Mouse (Mus musculus): ENCODE data around the gene Alpl.

The Alpl gene

DNA sequence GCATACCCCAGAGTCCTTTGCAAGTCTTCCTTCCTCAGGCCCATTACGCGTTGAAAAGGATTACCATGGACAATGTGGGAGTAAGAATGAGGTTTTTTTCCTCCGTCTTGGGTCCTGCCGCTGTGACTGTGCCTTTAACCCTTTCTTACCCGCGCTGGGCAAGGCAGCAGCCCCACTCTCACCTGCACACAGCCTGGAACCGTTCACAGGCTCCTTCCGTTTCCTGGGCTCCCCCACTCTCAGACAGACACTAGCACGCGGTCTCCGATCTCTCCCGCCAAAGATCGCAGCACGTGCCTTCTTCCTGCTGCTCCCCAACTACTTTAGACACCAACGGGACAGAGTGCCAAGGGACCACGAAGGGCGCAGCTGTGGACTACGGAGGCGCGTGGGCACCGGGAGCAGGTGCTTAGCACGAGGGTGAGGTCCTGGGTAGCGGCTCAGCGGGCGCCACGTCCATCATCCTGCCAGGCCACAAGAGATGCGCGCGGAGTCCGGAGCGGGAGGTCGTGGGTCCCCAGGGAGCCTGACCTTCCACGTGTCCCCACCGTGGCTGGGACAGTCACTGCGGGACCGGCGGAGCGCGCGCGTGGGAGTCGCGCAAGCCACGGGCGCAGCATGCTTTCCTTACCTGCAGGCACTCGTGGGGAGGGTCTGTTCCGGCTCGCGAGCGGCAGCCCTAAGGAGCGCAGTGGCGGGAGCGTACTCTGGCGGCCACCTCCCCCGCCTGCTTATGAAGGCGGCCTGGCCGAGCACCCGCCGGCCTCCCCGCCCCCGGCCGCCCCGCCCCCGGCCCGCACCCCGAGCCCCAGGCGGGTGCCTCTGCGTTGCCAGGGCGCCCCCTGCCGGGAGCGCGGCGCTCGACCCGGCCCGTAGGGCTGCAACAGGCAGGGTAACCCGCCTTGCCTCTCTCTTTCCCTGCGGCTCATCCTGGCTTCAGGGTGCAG is at the start of gene Alpl:
Gene Alpl, minus strand, starts transcription at position 774 of the 947 bp plus-strand sequence.
- DNase-seq, result peak; percentile 71 to 84

DNA sequence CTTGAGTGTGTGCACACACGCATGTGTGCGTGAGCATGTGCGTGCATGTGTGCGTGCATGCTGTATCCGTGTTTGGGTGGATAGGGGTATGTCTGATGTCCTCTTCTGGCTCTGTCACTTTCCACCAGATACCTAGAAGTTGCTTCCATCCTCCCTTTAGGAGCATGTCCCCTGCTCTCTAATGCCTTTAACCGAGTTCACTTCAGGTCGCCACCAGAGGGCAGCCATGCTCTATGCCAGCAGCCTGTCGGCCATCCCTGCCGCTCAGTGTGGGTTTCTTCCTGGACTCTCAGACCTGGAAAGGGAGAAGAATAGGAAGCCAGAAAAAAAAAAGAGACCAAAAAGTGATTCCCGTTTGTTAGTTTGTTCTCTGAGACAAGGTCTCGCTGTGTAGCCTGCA is 48.5 kb upstream of the Alpl start:
- DNase-seq, result peak; percentile 88 to 93

DNA sequence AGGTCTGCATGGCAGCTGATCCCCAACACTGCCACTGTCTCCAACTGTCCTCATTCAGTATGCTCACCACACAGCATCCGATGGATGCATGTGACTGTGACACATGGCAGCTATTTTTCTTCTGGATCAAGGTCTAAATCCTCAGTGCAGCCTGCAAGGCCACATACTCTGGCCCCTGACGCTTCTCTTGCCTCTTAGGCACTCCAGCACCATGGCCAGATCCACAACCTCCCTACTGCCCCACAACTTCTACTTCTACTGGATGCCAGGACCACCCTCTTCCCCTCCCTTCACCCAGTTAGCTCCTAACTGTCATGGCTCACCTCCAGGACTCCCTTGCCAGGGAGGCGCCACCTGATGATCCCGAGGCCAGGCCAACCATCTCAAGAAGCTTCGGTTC is 43.3 kb upstream of the Alpl start:
- no peak for DNase-seq

DNA sequence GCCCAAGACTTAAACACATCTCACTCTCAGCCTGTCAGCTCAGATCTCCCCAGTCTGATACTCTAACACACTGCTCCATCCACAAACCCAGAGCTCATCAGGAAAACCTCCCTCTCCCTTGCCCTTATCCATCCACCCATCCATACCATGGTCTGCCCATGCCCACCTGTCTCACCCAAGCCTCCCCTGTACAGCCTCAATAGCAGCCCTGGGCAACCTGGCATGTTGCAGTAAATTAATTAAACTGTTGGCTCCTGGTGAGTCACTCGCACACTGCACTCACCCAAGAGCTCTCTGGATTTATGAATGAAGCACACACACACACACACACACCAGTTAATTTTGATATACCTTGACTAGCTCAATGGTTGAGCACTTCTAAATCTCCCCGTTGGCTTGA is 42.6 kb upstream of the Alpl start:
- no peak for DNase-seq

DNA sequence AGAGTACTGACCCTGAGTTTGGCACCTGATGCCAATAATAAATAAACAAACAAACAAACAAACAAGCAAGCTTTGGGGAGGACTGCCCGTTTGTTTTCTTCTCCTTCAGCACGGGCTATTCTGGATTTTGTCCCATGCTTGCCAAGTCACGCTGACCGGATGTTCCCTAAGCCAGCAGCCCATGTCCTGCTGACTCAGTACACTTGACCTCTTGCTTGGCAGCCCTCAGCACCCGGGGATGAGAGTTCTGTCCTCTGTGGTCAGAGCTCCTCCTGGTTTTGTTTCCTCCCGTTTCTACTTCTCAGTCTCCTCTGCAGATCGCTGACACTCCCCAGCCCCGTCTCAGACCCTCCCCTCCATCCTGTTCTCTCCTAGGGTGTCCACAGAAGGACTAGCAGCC is 41.6 kb upstream of the Alpl start:
- DNase-seq, result no peak

DNA sequence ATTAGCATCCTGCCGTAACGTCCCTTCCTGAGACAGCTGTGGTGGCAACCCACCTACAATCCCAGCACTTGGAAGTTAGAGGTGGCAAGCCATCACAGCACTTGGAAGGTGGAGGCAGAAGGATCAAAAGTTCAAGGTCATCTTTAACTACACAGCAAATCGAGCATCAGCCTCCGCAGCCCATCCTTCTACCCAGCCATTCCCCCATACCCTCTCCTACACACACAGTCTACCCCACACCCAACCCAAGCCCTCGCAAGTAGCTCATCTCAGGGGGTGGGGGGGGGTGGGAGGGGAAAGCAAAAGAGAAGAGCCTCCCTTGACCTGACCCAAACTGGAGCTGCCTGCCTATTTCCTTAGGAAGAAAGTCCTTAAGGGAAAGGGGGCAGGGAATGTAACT is 40.6 kb upstream of the Alpl start:
- DNase-seq, result no peak

DNA sequence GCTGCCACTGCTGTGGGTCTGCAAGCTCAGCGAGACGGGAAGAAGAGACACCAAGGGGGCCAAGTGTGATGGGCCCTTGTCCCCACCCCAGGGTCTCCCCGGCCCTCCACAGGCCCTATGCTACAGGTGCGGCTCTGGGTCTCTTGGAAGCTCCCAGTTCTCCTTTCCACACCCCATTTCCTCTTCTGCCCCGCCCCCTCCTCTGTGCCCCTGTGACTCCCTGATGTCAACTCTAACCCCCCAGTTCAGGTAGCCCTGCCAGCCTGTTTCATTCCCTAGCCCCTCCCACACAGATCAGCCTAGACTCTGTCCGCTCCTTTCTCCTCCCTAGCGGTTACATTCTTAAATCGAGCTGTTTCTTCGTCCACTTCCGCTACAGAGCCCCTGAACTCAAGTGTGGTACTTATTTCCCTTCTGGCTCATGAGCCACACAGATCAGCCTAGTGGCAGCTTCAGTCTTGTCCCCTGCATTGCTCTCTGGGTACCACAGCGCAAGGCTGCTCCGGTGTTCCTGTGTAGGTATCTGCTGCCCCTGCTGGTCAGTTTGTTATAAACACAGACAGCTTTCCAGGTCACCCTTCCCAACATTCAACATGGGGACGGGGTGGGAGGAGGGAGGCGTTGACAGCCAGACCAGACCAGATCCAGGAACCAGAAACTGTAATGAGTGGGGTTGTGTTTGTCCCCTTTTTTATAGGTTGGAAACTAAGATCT is 39.6 kb upstream of the Alpl start:
- DNase-seq, result peak; percentile 89 to 93

DNA sequence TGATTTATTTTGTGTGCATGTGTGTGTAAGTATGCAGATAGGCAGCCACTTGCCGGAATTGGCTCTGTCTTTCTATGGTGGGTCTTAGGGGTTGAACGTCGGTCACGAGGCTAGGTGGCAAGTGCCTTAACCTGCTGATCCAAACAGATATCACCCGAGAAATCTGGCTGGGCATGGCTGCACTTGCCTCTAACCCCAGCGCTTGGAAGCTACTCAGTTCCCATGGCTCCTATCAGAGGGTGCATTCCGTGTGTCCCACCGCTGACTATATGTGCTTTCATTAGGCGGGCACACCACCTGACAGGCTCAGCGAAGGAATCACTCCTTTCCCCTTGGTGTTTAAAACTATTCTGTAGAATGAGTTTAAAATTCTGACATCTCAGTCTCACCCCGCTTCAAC is 35.4 kb upstream of the Alpl start:
- DNase-seq, result no peak

DNA sequence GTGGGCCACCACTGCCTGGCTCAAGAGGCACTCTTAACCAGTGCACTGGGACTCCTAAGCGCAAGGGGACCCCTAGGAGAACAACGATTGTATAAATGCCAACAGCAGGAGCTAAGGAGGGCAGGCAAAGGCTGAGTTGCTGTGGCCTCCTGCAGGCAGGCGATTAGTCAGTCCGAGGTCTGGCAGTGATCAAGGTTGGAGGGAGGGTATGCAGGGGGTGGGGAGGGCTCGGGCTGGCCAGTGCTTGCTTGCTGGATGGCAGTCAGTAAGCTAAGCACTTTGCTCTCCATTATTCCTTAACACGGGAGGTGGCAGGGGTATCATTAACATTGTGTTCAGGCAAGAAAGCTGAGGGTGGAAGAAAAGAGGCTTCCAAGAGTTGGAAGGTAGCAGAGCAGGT is 34.2 kb upstream of the Alpl start:
- no peak for DNase-seq

DNA sequence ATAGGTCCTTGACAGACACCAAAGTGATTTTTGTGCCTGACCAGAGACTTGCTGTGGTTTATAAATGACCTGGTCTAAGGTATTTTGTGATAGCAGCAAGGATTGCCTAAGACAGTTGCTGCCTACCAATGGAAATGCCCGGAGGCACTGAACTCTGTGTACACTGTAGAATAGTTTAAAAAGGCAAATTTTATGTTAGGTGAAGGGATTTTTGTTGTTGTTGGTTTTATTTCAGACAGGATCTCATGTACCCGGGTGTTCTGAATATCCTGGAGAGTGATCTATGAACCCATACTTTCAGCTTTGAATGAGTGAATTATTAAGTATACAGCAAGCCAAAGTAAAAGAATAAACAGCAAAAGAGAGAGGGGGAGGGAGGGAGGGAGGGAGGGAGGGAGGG is 28.7 kb upstream of the Alpl start:
- DNase-seq, result no peak

DNA sequence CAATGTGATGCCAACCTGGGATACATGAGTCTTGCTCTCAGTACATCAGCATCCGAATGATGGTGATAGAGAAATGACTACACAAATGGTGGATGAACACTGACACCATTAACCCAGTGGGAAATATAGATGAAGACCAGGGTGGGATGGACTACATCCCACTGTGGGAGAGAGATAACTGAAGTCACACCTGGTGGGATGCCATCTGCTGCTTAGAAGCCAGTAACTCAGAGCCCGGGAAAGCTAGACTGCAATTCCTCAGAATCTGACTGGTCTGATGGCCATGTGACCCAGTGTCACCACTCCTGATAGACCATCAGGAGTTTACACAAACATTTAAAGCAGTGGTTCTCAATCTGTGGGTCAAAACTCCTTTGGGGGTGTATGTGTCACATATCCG is 27.4 kb upstream of the Alpl start:
- DNase-seq, result peak in 1 of 2 experiments; percentile 36

DNA sequence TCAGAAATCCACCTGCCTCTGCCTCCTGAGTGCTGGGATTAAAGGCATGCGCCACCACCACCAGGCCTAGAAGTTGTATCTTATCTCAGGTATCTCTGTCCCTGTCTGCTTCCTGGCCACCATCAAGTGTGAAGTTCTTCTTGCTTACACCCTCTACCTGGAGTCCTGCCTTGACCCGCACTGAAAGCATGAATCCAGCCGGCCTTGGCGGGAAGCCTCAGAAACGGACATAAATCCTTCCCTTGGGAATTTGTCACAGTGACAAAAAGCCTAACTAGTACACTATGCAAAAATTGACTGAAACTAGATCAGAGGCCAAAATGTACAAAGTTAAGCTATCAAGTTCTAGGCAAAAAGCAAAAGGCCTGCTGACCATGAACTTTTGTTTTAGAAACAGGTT is 26.4 kb upstream of the Alpl start:
- no peak for DNase-seq

DNA sequence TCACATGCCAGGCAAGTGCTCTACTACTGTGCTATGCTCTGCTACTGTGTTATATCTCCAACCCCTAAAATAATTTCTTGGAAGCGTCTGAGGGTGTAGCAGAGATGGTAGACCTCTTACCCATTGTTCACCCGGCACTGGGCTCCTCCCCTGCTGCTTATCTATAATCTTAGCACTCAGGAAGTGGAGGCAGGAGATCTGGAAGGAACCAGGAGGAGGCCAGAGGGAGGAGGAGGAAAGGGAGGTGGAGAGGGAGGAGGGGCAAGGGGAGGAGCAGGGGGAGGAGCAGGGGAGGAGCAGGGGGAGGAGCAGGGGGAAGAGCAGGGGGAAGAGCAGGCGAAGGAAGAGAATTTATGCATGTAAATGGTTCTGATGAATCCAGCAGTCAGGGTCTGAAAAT is 24.5 kb upstream of the Alpl start:
- no peak for DNase-seq

DNA sequence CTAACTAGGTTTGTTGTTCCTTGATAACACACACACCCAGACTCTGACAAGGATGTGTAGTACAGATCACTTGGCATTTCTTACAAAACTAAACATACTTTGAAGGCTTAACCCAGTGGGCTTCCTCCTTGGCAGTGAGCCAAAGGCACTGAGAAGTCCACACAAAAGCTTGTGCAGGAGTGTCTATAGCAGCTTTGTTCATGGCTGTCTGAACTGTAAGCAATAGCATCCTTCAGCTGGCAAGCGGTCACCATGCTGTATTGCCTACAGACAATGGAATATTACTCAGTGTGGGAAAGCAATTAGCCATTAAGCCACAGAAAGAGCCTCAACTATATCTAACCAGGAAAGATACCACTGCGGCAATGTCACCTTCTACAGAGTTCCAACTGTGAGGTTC is 23.3 kb upstream of the Alpl start:
- no peak for DNase-seq

DNA sequence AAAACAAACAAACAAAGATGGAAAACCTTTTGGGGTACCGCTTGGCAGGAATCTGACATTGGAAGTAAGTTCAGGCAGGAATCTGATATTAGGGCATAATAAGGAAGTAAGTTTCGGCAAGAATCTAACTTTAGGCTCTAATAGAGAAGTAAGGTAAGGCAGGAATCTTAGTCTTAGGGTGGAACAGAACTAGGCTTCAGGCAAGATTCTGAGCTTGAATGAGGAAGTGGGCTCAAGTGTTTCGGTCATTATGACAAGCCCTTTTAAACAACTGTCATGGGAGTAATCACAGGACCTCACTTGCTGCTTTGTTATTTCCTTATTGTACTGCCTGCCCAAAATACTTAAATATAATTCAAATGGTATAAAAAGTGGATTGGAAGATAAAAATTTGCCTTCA is 22.2 kb upstream of the Alpl start:
- no peak for DNase-seq

DNA sequence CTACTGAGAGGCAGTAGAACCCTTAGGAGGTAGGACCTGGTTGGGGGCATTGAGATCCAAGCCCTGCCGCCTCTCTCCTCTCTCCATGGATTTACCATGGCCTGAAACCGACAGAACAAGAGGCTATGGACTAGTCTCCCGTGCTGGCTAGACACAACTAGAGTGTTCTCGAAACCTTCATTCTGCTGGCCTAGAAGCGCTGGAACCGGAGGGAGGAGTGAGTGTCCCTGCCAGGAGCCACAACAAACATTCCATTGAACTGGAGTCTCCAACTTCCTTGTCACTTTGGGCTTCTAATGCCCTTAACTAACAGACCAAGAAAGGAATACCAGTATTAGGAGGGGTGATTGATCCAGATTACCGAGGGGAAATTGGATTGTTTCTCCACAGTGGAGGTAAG is 20.0 kb upstream of the Alpl start:
- DNase-seq, result no peak

DNA sequence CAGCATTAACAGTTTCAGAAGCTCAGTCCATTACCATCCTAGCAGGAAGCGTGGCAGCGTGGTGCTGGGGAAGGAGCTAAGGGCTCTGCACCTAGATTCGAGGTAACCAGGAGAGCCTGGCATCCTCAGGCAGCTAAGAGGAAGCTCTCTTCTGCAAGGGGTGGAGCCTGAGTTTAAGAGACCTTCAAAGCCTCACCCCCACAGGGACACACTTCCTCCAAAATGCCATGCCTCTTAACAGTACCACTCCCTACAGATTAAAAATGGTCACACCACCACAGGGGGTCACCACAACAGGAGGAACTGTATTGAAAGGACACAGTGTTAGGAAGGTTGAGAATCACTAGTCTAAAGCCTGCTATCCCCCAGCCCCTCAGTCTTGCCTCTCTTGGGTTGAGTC is 19.3 kb upstream of the Alpl start:
- DNase-seq, result no peak

DNA sequence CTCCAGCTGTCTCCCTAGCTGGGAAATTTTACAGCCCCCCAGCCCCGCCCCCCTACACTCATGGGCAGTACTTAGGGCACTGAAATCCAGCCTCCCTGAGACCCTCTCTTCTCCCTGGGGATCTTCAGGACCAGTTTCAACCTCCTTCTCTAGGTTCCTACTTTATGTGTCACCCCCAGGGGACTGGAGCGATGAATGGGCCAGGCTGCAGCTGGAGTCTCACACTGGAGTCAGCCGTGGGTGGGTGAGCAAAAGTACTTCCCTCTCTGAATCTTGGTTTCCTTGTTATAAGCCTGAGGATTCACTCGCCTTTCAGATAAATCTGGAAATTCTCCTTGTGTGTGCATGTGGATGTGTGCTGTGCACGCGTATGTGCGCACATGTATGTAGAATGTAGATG is 18.0 kb upstream of the Alpl start:
- DNase-seq, result no peak

DNA sequence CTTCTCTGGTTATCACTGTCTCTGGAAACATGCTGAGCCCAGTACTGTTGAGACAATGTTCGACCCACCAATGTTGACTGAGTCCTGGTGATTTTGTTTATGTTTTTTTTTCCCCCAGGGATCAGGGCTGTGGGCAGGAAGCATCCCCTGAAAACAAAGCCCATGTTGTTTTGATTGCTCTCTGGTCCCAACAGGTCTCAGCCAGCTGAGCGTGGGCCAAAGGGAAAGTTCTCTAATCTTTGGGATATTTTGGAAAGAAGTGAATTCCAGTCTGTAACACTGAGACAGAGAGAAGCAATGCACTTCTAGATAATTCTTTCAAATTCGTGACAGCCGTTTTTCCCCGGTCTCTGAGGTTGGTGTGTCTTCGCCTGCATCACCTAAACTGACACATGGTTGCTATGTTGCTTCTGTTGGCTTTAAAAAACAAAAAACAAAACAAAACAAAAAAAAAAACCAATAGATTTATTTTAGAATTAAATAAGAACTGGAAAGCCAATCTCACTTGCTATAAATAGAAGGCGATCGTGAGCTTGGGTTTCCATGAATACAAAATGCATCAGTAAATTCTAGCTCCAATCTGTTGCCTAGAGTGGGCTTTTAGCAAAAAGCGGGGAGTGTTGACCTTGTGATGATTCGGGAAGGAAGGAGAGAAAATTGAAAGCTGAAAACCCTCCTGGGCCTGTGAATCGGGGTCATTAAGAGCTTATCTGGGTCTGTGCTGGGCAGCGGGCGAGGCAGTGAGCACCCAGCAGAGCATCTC is 16.9 kb upstream of the Alpl start:
- DNase-seq, result no peak

DNA sequence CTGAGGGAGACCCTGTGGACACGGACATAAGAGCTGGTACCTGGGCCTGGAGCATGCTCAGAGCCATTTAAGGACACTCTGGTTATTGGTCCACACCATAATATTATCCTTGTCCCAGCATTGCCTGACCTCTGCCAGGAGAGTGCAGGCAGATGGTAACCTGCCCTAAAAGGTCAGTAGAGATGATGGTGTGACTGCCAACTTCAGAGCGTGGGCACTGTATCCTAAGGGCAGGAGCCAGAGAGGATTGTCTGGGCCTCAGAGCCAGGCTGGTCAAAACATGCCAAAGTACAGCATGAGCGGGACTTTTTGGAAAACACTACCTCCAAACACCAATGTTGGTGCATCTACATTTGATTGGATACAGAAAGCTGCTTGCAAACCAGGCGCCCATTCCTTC is 13.8 kb upstream of the Alpl start:
- DNase-seq, result no peak

DNA sequence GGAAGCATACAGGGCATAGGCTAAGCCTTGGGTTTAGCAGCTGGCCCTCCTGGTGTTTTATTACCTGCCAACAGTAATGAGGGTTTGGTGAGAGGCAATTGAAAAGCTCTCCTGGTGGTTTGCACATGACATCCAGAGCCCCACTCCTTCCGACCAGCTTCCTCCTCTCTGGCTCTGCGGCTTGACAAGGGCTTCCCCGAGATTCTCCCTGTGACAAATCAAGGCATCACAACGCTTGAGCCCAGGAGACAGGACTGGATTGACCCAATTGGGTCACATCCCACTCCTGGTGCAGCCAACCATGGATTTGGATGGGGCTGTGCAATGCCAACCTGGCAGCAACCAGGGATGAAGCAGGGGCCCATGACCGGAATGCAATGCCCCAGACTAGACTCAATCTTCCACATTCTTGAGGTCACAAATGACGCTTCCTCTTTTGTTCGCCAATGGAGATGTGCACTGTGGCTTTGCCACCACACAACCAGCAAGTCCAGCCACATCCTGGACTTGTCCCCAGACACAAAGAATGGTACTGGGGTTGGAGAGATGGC is 11.2 kb upstream of the Alpl start:
- DNase-seq, result peak; percentile 34 to 60

DNA sequence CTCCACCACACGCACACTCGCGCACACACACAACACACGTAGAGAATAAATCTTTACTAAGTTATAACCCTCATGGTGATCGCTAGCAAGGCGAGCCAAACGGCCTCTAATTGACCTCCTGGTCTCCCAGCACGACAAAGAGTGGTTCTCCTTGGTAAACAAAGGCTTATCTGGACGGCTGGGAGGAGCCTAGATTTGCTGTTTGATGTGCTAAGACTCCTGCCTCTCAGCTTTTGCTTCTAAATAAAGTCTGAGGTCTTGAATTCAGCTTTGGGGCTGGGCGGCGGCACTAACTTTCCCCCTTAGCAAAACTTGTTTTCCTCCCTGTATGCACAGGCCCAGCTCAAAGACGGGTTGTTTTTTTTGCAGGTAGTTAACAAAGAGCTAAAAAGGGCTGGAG is 5.0 kb upstream of the Alpl start:
- DNase-seq, result no peak

DNA sequence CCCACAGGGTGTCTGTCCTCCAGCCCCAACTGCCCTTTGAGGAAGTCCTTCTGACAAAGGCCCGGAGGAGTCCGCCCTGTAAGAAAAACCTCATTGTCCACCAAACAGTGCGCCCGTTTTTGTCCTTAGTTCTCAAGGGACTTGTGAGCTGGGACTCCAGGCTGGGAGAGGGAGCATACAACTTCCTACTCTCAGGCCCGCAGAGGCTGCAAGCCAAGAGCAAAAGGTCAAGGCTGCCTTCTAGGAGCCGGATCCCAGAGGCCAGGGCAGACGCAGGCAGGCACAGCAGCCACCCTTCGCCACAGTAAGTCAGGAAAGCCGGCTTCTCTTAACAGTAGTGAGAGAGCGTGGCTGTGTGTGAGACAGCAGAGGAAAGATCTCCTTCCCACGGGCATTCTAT is 4.1 kb upstream of the Alpl start:
- no peak for DNase-seq
